Mouse (Mus musculus) cortical plate, adult 2 months (tissue): ENCODE data around the gene Prkar2b.

Source experiments
- CTCF ChIP-seq: fragments of 200-500 bp; IDR thresholded peaks from 2 replicates; pipeline ENCODE4 v1.5.1; 2011; ENCODE audit warnings: mild to moderate bottlenecking, control low read depth, low read length; ENCODE audit not compliant: insufficient read depth; ENCODE audit errors: extremely low read depth
- POLR2A ChIP-seq: fragments of 200-500 bp; IDR thresholded peaks from 2 replicates; pipeline ENCODE4 v1.6.1; 2011; ENCODE audit warnings: mild to moderate bottlenecking, low read length, control low read depth; ENCODE audit not compliant: insufficient read depth; ENCODE audit errors: extremely low read depth

GRCm38 (mm10) chr12:31983769-31984168 lies 77.3 kb downstream of the Prkar2b start:
- TF ChIP-seq CTCF, result no peak
- no peak for TF ChIP-seq POLR2A
